Mouse (Mus musculus) cortical plate, adult 2 months (tissue): ENCODE measurements around the gene Olfr120. TPM values are rescaled to one million over a fixed set of nuclear protein-coding genes. Genes with fewer than 3 reads are reported as not detected.
"Not testable (repeated sequence)": the region's sequence is repeated elsewhere in the genome, so short reads cannot be mapped to it uniquely, and the experiment has no call there.

Experiments used
- H3K27ac ChIP-seq: fragments of 200-500 bp; 2 replicates; pipeline ENCODE4 v1.5.1; 2012; ENCODE audit warnings: low read length, control low read depth, inconsistent platforms; ENCODE audit not compliant: insufficient read depth
- H3K4me1 ChIP-seq: fragments of 200-500 bp; 2 replicates; pipeline ENCODE4 v1.6.1; 2011; ENCODE audit warnings: low read length; ENCODE audit not compliant: control insufficient read depth, insufficient read depth
- H3K4me3 ChIP-seq: fragments of 200-500 bp; 2 replicates; pipeline ENCODE4 v1.5.1; 2011; ENCODE audit warnings: mild to moderate bottlenecking, low read length, control low read depth; ENCODE audit not compliant: insufficient read depth
- CTCF ChIP-seq: fragments of 200-500 bp; IDR thresholded peaks from 2 replicates; pipeline ENCODE4 v1.5.1; 2011; ENCODE audit warnings: mild to moderate bottlenecking, control low read depth, low read length; ENCODE audit not compliant: insufficient read depth; ENCODE audit errors: extremely low read depth
- POLR2A ChIP-seq: fragments of 200-500 bp; IDR thresholded peaks from 2 replicates; pipeline ENCODE4 v1.6.1; 2011; ENCODE audit warnings: mild to moderate bottlenecking, low read length, control low read depth; ENCODE audit not compliant: insufficient read depth; ENCODE audit errors: extremely low read depth
- polyA plus RNA-seq: library from polyadenylated mRNA; depleted of rRNA; stranded (reverse); fragments of >200 nt; gene quantifications from 2 replicates; pipeline ENCODE4 v1.2.3, GENCODE M21; 2012; rRNA removed

Gene Olfr120
- not detected in 2 replicates for polyA plus RNA-seq

GRCm38 (mm10) chr17:37721508-37721907, at the start of gene Olfr120:
Olfr120 (plus strand) TSS chr17:37721808.
- no peaks in the 10 kb centered on the region for H3K4me1 ChIP-seq
- H3K27ac ChIP-seq: no peak within 1 kb of the TSS
- TF ChIP-seq CTCF: no peak
- no peak for TF ChIP-seq POLR2A
- H3K4me3 ChIP-seq: no peak within 1 kb of the TSS

- H3K27ac ChIP-seq, H3K4me1 ChIP-seq, H3K4me3 ChIP-seq: not testable (repeated sequence)
These were observed 25.3 kb upstream of the Olfr120 start, which contains the start of gene Olfr119 for GRCm38 (mm10) chr17:37696264-37696663. Olfr119 (plus strand) TSS chr17:37696564.

GRCm38 (mm10) chr17:37738070-37738469, 16.5 kb downstream of the Olfr120 start:
- TF ChIP-seq POLR2A (no peak), CTCF (no peak)
- H3K27ac ChIP-seq: no peak overlapping the region
- H3K4me3 ChIP-seq: no peak overlapping the region
- no peaks in the 10 kb centered on the region for H3K4me1 ChIP-seq

- no peaks in the 10 kb centered on the region for H3K4me1 ChIP-seq
- no peak within 1 kb of the TSS for H3K27ac ChIP-seq
- H3K4me3 ChIP-seq: no peak within 1 kb of the TSS
- TF ChIP-seq POLR2A (no peak), CTCF (no peak)
These were observed 46.7 kb downstream of the Olfr120 start, which contains the start of gene Olfr122 for GRCm38 (mm10) chr17:37768307-37768706. Olfr122 (plus strand) TSS chr17:37768607.

Other genes with a start within 250 kb of the Olfr120 start
- not detected in 2 replicates for gene H2-M2, start 238.3 kb upstream of the Olfr120 start, polyA plus RNA-seq
- 0.15 and 0.19 TPM in 2 replicates for gene Olfr110, start 229.3 kb upstream of the Olfr120 start, polyA plus RNA-seq
- 0.15 and 0.42 TPM in 2 replicates for gene Olfr111, start 213.8 kb upstream of the Olfr120 start, polyA plus RNA-seq
- gene Olfr112, start 152.4 kb upstream of the Olfr120 start, polyA plus RNA-seq: not detected in 2 replicates
- gene Olfr113, start 144.1 kb upstream of the Olfr120 start, polyA plus RNA-seq: not detected in 2 replicates
- gene Olfr114, start 129.1 kb upstream of the Olfr120 start, polyA plus RNA-seq: not detected in 2 replicates
- not detected in 2 replicates for gene Olfr115, start 94.7 kb upstream of the Olfr120 start, polyA plus RNA-seq
- gene Olfr116, start 94.6 kb upstream of the Olfr120 start, polyA plus RNA-seq: not detected in 2 replicates
- gene Olfr117, start 58.0 kb upstream of the Olfr120 start, polyA plus RNA-seq: not detected in 2 replicates
- not detected in 2 replicates for gene Olfr118, start 54.8 kb upstream of the Olfr120 start, polyA plus RNA-seq
- gene Olfr119, start 25.2 kb upstream of the Olfr120 start, polyA plus RNA-seq: not detected in 2 replicates
- gene Olfr121, start 27.0 kb downstream of the Olfr120 start, polyA plus RNA-seq: not detected in 2 replicates
- gene Olfr122, start 46.8 kb downstream of the Olfr120 start, polyA plus RNA-seq: not detected in 2 replicates
- not detected in 2 replicates for gene Olfr123, start 71.7 kb downstream of the Olfr120 start, polyA plus RNA-seq
- gene Olfr124, start 78.1 kb downstream of the Olfr120 start, polyA plus RNA-seq: not detected in 2 replicates
- gene Olfr125, start 111.1 kb downstream of the Olfr120 start, polyA plus RNA-seq: not detected in 2 replicates
- not detected in 2 replicates for gene Olfr126, start 125.7 kb downstream of the Olfr120 start, polyA plus RNA-seq
- not detected in 2 replicates for gene Olfr127, start 178.6 kb downstream of the Olfr120 start, polyA plus RNA-seq
- not detected in 2 replicates for gene Olfr128, start 198.7 kb downstream of the Olfr120 start, polyA plus RNA-seq
- not detected in 2 replicates for gene Olfr761, start 231.3 kb downstream of the Olfr120 start, polyA plus RNA-seq